Mouse (Mus musculus): ENCODE data around the gene Dtx4.

- TF ChIP-seq EP300 (IDR thresholded peaks at IDR 0.05; ENCODE audit: low read depth) (no peak), CTCF (IDR thresholded peaks at IDR 0.05; ENCODE audit: low read depth) (no peak)
Measured at GRCm38 (mm10) chr19:12483782-12484181, 17.5 kb downstream of the Dtx4 start.
